Comparison of ENCODE assay signal across 23 mouse cellular contexts in genomic region chr15:4796861-4797260, GRCm38 (mm10).
DNase-seq lines count a peak whose midpoint lies in the region; ATAC-seq and TF ChIP-seq lines count a peak whose summit lies in the region.
"Had no signal": no experiment of that assay in that cellular context is flagged by ENCODE, and none has a peak within 500 bp of the region (broad histone marks: within the 10 kb centered on the region; RNA-seq: fewer than 3 reads in every experiment).

No protein-coding gene starts in this region.

- H3K4me2 ChIP-seq in kidney, postnatal 0 days (ENCODE audit: low read length) = no peak overlapping the region
- no peak overlapping the region for H3K4me2 ChIP-seq in kidney, embryonic 14.5 days (replicated peaks; ENCODE audit: low read depth, low read length)
- no peak overlapping the region for H3K4me2 ChIP-seq in midbrain, postnatal 0 days (ENCODE audit: low read depth, low read length, poor library complexity, severe bottlenecking)
- H3K4me2 ChIP-seq in midbrain, embryonic 16.5 days (ENCODE audit: low read length) = no peak overlapping the region
- H3K4me2 ChIP-seq: embryonic facial prominence, embryonic 12.5 days; heart, embryonic 13.5 days; hindbrain, embryonic 15.5 days; intestine, embryonic 15.5 days; liver, embryonic 12.5 days; lung, embryonic 14.5 days had no signal

- no peak overlapping the region for H3K4me3 ChIP-seq in kidney, postnatal 0 days (replicated peaks; ENCODE audit: low read depth, low read length)
- H3K4me3 ChIP-seq in kidney, embryonic 14.5 days (ENCODE audit: low read length) = no peak overlapping the region
- H3K4me3 ChIP-seq in midbrain, postnatal 0 days (ENCODE audit: low read depth, low read length) = no peak overlapping the region
- H3K4me3 ChIP-seq in midbrain, embryonic 16.5 days (ENCODE audit: low read depth, low read length) = no peak overlapping the region
- H3K4me3 ChIP-seq: embryonic facial prominence, embryonic 12.5 days; gastrocnemius, adult 2 months; heart, embryonic 13.5 days; hindbrain, embryonic 15.5 days; intestine, embryonic 15.5 days; limb, embryonic 10.5 days; liver, embryonic 12.5 days; megakaryocyte, embryonic 14.5 days had no signal

- TF ChIP-seq CTCF in kidney, postnatal 0 days (IDR thresholded peaks at IDR 0.05; ENCODE audit: low read depth) = no peak
- no peak for TF ChIP-seq CTCF in midbrain, postnatal 0 days (IDR thresholded peaks at IDR 0.05)

- no peaks in the 10 kb centered on the region for H3K27me3 ChIP-seq in kidney, postnatal 0 days (ENCODE audit: insufficient read depth, low read length)
- H3K27me3 ChIP-seq in kidney, embryonic 14.5 days (ENCODE audit: control insufficient read depth, insufficient read depth, low read length) = no peaks in the 10 kb centered on the region
- H3K27me3 ChIP-seq in midbrain, postnatal 0 days (ENCODE audit: insufficient read depth, low read length) = no peaks in the 10 kb centered on the region
- H3K27me3 ChIP-seq in midbrain, embryonic 16.5 days (ENCODE audit: control insufficient read depth, insufficient read depth, low read depth, low read length) = no peaks in the 10 kb centered on the region
- H3K27me3 ChIP-seq: CH12.LX; embryonic facial prominence, embryonic 12.5 days; heart, embryonic 13.5 days; hindbrain, embryonic 15.5 days; intestine, embryonic 15.5 days; liver, embryonic 12.5 days; megakaryocyte, embryonic 14.5 days had no signal

- H3K9ac ChIP-seq in kidney, postnatal 0 days (ENCODE audit: low read depth, low read length) = no peak overlapping the region
- no peak overlapping the region for H3K9ac ChIP-seq in kidney, embryonic 14.5 days (ENCODE audit: low read depth, low read length)
- no peak overlapping the region for H3K9ac ChIP-seq in midbrain, postnatal 0 days (replicated peaks; ENCODE audit: low read length, poor library complexity, severe bottlenecking)
- H3K9ac ChIP-seq in midbrain, embryonic 16.5 days (ENCODE audit: low read depth, low read length) = no peak overlapping the region
- H3K9ac ChIP-seq: embryonic facial prominence, embryonic 12.5 days; heart, embryonic 13.5 days; hindbrain, embryonic 15.5 days; intestine, embryonic 15.5 days; liver, embryonic 12.5 days; lung, embryonic 14.5 days had no signal

- DNase-seq in heart, adult 11 months = peak; percentile 95
- DNase-seq in heart, postnatal 36 days = no peak
- DNase-seq in kidney, postnatal 0 days (ENCODE audit: low spot score) = peak; percentile 69
- peak; percentile 14 for DNase-seq in midbrain, postnatal 0 days (ENCODE audit: low spot score)
- DNase-seq in layer of hippocampus, adult 8-10 months (ENCODE audit: low spot score in 2 of 2) = no peak
- no peak for DNase-seq in B cell, adult 2 months
- DNase-seq: adrenal gland, adult 2 months; cerebellum, adult 9-11 months; gastrocnemius, adult 2 months; heart, postnatal 4 days; layer of hippocampus, adult 9-11 months; lung, embryonic 14.5 days had no signal

- no peaks in the 10 kb centered on the region for H3K9me3 ChIP-seq in kidney, postnatal 0 days (replicated peaks; ENCODE audit: low read length)
- no peaks in the 10 kb centered on the region for H3K9me3 ChIP-seq in kidney, embryonic 14.5 days (ENCODE audit: control insufficient read depth, low read length)
- no peaks in the 10 kb centered on the region for H3K9me3 ChIP-seq in midbrain, postnatal 0 days (ENCODE audit: low read length)
- H3K9me3 ChIP-seq in midbrain, embryonic 16.5 days (replicated peaks; ENCODE audit: control insufficient read depth, low read length, poor library complexity, severe bottlenecking) = no peaks in the 10 kb centered on the region
- H3K9me3 ChIP-seq: embryonic facial prominence, embryonic 12.5 days; heart, embryonic 13.5 days; hindbrain, embryonic 15.5 days; intestine, embryonic 15.5 days; limb, embryonic 10.5 days; liver, embryonic 12.5 days; megakaryocyte, embryonic 14.5 days had no signal

- ATAC-seq in kidney, postnatal 0 days (replicated peaks; ENCODE audit: low FRiP score, low read depth) = no peak
- ATAC-seq in kidney, embryonic 14.5 days (ENCODE audit: low FRiP score, low TSS enrichment) = no peak
- ATAC-seq in midbrain, postnatal 0 days (ENCODE audit: low FRiP score) = no peak
- no peak for ATAC-seq in midbrain, embryonic 16.5 days
- ATAC-seq: forebrain, embryonic 16.5 days; intestine, embryonic 15.5 days; liver, embryonic 12.5 days had no signal

- intact Hi-C loops in heart, postnatal 36 days (cut with DNase I) = loop anchor here (10.0 kb wide), 1 partner anchor 268 kb away; the partner anchor contains the start of gene C7

- WGBS in kidney, postnatal 0 days = 54% methylated on average over 4 of the region's 4 CpGs
- 64% methylated on average over 4 of the region's 4 CpGs for WGBS in kidney, embryonic 14.5 days
- WGBS in midbrain, postnatal 0 days = 68% methylated on average over 4 of the region's 4 CpGs
- 70% methylated on average over 4 of the region's 4 CpGs for WGBS in midbrain, embryonic 16.5 days

- no peaks in the 10 kb centered on the region for H3K36me3 ChIP-seq in kidney, postnatal 0 days (ENCODE audit: insufficient read depth, low read length)
- H3K36me3 ChIP-seq in kidney, embryonic 14.5 days (ENCODE audit: control insufficient read depth, insufficient read depth, low read length) = no peaks in the 10 kb centered on the region
- no peaks in the 10 kb centered on the region for H3K36me3 ChIP-seq in midbrain, postnatal 0 days (ENCODE audit: insufficient read depth, low read length)
- no peaks in the 10 kb centered on the region for H3K36me3 ChIP-seq in midbrain, embryonic 16.5 days (ENCODE audit: control insufficient read depth, insufficient read depth, low read length)
- H3K36me3 ChIP-seq: embryonic facial prominence, embryonic 12.5 days; heart, embryonic 13.5 days; hindbrain, embryonic 15.5 days; intestine, embryonic 15.5 days; limb, embryonic 10.5 days; liver, embryonic 12.5 days had no signal

- H3K4me1 ChIP-seq in kidney, postnatal 0 days (replicated peaks; ENCODE audit: insufficient read depth, low read length) = no peaks in the 10 kb centered on the region
- H3K4me1 ChIP-seq in kidney, embryonic 14.5 days (ENCODE audit: control insufficient read depth, insufficient read depth, low read length) = no peaks in the 10 kb centered on the region
- no peaks in the 10 kb centered on the region for H3K4me1 ChIP-seq in midbrain, postnatal 0 days (ENCODE audit: insufficient read depth, low read length)
- no peaks in the 10 kb centered on the region for H3K4me1 ChIP-seq in midbrain, embryonic 16.5 days (ENCODE audit: control insufficient read depth, insufficient read depth, low read length)
- H3K4me1 ChIP-seq: embryonic facial prominence, embryonic 12.5 days; heart, embryonic 13.5 days; hindbrain, embryonic 15.5 days; intestine, embryonic 15.5 days; limb, embryonic 10.5 days; liver, embryonic 12.5 days; megakaryocyte, embryonic 14.5 days had no signal

- H3K27ac ChIP-seq in kidney, postnatal 0 days = no peak overlapping the region
- H3K27ac ChIP-seq in kidney, embryonic 14.5 days (ENCODE audit: low read depth, low read length) = no peak overlapping the region
- no peak overlapping the region for H3K27ac ChIP-seq in midbrain, postnatal 0 days (ENCODE audit: low read depth, low read length)
- no peak overlapping the region for H3K27ac ChIP-seq in midbrain, embryonic 16.5 days (ENCODE audit: low read length)
- H3K27ac ChIP-seq: embryonic facial prominence, embryonic 12.5 days; heart, embryonic 13.5 days; hindbrain, embryonic 15.5 days; intestine, embryonic 15.5 days; limb, embryonic 10.5 days; liver, embryonic 12.5 days had no signal

Comparison
In these comparisons a context has a peak if more than half of its experiments do, and no peak if none do; other contexts are left out.
1. DNase-seq: peak in heart, adult 11 months (single experiment), kidney, postnatal 0 days (single experiment) and midbrain, postnatal 0 days (single experiment); none in heart, postnatal 36 days (0 of 2), layer of hippocampus, adult 8-10 months (0 of 2) and B cell, adult 2 months (0 of 2).